Mouse (Mus musculus) layer of hippocampus, adult 11-12 months (tissue): ENCODE data around the gene Bhlhe40.
A peak's percentile ranks its signal among the peaks of the same experiment; 100 is the strongest.

ENCODE experiments used
- DNase-seq: peaks from one replicate; pipeline ENCODE4 v3.0.0; 2022; ENCODE audit warnings: low spot score

Gene Bhlhe40

DNA sequence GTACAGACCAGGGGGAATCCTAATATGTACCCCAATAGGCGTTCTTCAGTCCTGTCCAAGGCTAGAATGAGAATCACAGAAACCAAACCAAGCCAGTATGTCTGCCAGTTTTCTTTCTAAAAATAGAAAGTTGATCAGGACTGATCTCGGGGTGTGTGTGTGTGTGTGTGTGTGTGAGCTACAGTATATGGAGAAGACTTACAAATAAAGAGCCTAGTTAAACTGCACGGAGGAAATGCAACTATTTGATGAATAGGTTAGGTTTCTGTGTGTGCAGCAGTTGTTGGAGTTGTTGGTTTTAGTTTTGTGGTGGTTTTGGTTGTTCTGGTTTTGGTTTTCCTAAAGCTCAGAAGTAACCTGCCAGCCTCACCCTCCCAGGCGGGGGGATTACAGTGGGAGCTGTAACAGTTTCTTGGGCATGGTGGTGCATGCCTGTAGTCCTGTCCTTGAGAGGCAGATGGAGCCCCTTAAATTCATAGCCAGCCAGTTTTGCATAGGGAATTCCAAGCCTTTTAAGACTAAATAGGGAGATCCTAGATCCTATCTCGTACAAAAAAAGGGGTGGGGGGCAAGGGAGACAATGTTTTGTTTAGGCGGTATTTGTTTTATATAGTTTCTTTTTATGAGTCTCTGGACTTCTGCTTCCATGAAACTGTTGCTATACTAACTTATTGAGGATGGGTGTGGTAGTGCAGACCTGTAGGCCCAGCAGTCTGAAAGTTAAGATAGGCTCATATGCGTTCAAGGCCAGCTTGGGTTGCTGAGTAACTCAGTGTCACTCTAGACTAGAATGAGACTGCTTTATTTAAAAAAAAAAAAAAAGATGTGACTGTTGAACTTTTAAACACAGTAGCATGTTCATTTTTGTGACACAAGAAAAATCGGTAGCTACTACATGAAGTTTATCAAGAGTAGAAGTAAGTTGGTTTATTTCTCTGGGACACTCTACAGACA is 3.1 kb downstream of the Bhlhe40 start:
- no peak for DNase-seq

DNA sequence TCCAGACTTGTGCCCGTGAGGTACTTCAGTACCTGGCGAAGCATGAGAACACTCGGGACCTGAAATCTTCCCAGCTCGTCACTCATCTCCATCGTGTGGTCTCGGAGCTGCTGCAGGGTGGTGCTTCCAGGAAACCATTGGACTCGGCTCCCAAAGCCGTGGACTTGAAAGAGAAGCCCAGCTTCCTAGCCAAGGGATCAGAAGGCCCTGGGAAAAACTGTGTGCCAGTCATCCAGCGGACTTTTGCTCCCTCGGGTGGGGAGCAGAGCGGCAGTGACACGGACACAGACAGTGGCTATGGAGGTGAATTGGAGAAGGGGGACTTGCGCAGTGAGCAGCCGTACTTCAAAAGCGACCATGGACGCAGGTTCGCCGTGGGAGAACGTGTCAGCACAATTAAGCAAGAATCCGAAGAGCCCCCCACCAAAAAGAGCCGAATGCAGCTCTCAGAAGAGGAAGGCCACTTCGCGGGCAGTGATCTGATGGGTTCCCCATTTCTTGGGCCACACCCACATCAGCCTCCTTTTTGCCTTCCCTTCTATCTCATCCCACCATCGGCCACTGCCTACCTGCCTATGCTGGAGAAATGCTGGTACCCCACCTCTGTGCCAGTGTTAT is 4.2 kb downstream of the Bhlhe40 start:
- peak; percentile 11 for DNase-seq

DNA sequence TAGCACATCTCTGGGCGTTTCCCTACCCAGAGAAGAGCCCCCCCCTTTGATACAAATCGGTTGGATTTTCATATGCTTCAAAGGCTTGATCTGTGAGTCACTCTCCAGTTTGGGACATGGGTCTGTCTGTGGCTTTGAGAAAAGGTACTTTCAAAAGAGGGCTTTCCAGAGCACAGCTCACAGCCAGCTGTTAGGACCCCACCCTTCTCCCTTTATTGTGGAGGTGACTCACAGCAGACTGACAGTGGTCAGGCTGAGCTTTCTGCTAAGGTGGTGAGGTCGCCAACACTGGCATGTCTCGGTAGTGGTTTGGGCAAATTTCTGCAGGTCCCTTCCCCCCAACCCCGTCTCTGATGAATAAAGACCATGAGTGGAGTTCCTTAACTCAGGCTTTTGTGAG is 5.2 kb downstream of the Bhlhe40 start:
- DNase-seq = no peak

DNA sequence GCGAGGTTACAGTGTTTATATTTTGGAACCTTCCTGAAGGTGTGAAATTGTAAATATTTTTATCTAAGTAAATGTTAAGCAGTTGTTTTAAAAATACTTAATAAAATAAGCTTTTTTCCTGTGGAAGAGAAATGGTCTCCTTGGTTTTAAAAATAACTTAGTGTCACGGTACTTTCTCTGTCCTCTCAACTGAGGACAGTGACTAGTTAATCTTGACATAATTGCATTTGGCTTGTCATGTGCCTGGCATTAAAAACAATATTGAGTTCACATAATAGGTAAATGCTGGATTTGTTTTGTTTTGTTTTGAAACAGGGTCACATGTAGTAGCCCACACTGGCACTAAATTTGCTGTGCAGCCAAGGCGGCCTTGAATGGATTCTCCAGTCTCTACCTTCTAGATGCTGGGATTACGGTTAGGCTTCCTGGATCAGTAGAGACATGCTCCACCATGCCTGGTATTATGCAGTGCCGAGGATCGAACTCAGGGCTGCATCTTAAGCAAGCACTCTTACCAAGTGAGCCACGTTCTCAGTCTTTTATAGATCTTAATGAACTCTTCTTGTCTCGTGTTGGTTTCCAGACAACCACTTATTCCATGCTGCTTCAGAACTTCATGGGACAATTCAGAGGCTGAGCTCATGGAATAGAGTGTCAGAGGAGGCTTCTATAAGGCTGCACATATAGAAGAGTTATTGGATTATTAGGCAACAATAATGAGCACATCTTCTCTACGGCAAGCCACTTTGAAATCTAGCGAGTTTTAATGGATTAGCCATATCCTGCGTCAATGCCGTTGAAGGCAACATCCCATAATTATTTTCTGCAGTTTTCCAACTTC is 6.4 kb downstream of the Bhlhe40 start:
- no peak for DNase-seq

DNA sequence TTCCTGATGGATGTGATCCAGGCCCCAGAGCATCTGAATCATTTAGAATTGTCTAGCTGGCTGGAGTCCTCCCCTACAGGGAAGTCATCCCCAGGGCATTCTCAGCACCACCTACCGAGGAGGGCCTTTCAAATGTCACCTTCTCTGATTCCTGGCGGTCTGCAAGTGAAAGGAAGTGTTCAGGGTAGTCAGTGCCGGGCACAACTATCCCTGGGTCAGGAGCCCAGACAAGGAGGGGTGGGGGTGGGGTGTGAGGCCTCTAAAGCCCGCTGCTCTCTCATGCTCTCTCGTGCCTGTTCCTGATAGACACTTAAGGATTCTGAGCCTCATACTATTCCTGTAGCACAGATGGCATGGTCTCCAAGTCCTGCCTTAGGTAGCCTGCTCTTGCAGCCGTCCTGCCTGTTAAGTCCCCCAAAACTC is 7.2 kb downstream of the Bhlhe40 start:
- DNase-seq = no peak

DNA sequence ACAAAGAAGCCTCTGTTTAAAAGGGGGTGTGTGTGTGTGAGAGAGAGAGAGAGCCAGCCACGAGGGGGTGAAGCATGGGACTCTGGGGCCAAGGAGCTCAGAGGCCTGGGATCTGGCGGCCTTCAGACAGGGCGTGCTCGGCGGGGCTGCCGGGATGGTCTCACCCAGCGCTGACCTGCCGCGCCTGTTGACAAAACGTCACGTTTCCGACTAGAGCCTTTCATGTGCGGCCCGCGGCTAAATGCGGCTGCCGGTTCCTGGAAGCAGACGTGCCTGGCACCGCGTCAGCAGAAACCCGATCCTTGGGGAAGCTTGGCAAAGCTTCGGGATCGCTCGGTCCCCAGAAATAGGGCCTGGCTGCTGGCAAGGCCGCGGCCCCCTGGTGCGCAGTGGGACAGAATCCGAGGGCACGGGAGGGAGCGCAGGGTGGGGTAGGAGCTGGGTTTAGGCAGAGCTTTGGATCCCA is 7.9 kb downstream of the Bhlhe40 start:
- peak; percentile 77 for DNase-seq

DNA sequence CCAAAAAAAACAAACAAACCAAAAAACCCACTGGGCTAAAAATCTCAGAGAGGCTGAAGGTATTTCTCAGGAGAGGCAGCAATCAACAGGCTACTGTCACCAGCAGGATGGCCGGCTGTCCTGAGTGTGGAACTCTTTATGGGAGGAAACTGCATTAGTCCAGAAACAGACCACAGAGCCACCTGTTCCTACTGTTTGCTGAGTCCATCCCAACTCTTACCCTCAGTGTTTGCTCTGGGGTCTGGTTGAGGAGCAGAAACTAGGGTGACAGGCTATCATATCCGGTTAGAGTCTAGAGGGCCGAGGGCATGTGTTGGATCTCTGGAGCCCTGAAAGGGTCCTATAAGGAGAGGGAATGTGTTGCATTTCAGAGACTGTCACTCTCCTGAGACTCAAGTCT is 9.8 kb downstream of the Bhlhe40 start:
- DNase-seq = no peak

DNA sequence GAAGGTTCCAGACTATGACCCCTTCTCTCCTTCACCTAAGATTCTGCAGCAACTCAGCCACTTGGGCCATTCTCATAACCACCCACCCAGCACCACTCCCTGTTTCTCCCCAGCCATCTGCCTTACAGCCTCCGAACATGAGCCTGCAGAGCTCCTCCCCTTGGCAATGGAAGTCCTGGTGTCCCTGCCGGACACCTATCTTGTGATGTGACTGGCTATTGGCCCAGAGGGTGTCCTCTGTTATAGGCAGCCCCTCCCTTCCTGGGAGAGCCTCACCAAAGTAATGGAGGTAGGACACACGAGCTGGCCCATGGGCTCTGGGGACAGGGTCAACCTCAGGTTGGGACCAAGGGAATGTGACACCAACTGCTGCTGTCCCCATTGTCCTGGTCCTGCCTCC is 10.4 kb downstream of the Bhlhe40 start:
- no peak for DNase-seq

DNA sequence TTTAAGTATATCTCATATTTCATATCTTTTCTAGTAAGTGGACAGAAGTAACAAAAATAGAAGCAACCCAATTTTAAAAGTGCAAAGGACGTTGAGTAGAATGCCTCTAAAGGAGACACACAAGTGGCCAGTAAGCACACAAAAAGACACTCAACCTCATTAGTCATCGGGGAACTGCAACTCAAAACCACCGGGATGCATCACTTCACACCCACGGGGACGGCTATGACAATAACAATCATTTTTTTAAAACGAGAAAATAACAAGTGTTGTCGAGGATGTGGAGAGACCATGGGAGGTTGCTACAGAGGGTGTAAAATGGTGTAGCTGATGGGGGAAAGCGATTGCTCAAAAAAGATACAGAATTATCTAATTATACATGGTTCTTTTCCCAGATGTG is 11.7 kb downstream of the Bhlhe40 start:
- no peak for DNase-seq

DNA sequence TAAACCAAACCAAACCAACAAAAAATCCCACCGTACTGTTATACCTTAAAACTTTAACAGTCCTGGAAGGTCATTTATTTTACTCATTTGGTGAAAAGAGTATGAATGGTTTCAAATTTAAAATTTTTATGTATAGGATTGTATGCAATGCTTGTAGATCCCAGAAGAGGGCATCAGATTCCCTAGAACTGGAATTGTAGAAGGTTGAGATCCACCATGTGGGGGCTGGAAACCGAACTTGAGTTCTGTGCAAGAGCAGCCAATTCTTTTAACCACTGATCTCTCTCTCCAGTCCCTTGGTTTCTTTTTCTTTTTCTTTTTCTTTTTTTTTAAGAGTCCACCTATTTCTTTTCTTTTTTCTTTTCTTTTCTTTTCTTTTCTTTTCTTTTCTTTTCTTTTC is 13.8 kb downstream of the Bhlhe40 start:
- DNase-seq = no peak

DNA sequence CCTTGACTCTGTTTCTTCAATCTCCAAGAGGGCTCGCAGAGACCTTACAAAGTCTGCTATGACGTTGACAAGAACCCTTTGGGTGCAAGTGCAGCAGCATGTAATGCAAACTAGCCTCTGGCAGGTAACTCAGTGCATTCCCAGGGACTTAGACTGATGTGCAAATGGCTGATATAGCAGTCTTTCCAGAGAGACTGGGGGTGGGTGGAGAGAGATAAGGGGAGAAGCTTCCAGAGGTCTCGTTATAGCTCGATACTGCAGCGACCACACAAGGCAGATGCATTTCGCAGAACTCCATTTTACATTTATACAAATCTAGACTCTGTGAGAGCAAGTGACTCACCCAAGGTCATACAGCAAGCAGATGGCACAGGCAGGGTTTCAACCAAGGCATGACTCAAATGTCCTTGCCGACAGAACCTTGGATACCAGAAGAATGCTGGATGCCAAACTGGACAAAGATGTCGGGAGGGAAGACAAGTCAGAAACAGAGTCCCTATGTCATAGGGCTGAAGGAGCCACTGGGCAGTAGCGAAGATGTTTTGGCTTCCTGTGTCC is 16.4 kb downstream of the Bhlhe40 start:
- no peak for DNase-seq

DNA sequence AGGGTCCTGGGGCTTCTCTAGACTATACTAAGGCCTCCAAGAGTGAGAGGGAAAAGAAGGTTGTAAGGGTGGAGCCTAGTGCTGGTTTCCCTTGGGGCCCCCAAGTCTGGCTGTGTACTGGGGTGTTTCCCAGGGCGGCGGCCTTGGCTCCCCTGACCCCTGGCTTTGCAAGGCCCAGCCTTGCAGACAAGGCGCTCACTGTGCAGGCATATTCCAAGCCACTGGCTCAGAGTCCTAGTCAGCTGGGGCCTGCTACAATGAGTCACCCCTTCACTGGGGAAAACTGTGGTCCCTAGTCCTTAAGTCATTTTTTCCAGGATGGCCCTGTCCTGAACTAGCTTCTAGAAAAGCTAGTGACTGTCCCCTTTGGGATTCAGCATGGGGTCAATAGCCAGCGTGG is 17.3 kb downstream of the Bhlhe40 start:
- DNase-seq = no peak

DNA sequence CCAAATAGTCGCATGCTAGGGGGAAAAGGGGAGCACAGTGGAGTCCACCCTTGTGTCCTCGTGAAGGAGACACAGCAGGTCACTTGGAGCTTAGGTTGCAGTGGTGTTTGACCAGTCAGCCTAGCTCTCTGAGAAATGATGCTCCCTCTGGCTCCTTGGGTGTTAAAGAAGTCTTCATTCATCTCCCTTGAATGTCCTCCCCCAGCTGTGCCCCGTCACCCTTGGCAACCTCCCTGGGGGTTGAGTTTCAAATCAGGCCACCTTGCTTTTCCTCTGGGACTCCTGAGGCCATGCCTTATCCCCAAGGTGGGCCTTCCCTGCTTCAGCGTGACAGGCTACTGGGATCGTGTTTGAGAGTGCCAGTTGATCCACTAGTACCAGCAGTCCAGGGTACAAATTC is 17.8 kb downstream of the Bhlhe40 start:
- DNase-seq = no peak

DNA sequence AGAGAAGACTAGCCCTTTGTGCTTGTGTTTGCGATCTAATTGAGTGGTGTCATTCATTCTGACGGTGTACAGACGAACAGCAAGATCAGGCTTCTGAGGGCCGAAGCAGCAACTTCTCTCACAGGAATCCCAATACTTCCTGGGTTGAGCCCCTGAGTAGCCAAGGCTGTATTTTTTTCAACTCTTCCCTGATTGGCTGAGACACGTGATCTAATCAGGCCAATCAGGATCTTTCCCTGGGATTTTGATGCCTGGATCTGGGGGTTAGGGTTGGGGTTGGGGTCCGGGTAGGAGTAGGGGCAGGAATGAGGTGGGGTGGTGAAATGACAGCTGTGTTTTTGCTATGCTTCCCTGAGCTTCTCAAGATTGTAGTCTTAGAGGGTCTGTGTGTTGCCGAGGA is 20.1 kb downstream of the Bhlhe40 start:
- DNase-seq = no peak

DNA sequence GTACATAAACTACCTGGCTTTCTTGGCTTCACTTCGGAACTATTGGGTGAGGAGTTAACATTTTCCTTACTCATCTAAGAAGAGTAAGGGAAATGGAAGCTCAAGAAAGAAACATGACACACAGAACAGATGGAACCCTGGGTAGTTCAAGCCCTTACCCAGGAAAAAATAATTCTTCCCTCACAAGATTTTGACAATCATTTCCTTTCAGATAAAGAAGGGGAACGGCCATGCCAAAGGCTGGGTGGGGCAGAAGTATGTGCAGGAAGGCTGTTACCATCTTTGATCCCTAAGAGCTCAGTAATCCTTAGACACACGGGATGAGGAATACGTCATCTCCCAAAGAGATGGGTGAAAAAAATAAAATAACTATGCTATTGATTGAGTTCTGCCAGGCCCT is 20.7 kb downstream of the Bhlhe40 start:
- no peak for DNase-seq

DNA sequence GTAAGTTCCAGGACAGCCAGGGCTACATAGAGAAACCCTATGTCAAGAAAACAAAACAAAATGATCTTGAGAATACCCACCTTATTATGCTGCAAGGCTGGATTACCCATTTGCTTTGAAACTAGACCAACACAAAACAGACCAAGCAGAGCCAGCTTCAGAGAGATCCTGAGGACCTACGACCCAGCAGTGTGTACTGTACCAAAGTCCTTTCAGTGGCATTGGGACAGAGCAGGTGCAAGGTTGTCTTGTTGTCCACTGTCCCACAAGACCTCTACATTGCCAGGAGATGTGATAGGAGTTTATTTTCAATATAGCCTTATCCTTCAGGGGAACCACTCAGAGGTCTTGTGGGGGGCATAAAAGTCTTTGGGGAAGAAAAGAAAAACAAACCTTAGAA is 22.7 kb downstream of the Bhlhe40 start:
- no peak for DNase-seq

DNA sequence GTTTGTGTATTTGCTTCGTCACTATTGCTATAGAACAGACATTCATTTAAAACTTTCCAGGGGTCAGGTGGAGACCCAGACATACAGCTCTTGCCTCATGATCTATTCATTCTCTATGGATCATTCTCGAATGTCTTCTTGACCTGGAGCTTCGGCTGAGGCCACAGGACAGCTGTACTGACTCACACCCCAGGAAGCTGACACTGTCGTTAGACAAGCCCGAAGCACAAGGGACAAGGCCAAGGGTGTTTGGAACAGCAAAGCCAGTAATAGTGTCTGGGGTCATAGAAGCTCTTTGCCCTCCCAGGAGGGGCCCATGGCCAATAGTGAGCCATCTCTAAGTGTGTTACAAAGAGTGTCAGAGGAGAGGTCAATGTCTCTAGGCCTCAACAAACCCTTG is 24.0 kb downstream of the Bhlhe40 start:
- DNase-seq = no peak

DNA sequence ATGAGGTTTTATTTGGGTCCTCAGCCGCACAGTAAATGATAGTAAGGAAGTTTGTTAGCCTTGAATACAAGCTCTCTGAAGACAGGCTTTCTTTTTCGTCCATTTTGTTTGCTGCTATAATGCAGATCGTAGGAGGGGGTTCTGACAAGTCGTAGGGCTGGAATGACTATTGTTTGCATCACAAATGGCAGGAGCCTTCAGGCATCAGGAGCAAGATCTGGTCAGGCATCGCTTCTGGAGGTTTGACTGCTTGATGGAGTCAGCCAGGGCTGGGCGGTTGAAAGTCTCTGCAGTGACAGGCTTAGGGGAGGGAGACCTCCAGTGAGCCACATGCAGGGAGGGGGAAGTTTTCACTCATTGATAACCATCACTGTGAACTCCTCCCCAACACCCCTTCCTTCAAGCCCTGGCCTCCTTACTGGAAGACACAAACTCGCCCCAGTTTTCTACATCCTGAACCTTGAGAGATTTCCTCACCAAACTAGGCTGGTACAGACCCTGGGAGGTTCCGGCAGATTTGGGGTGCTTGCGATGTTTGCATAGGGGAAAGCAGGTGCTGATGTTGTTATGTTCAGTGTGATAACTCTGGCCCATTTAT is 25.4 kb downstream of the Bhlhe40 start:
- DNase-seq = no peak

DNA sequence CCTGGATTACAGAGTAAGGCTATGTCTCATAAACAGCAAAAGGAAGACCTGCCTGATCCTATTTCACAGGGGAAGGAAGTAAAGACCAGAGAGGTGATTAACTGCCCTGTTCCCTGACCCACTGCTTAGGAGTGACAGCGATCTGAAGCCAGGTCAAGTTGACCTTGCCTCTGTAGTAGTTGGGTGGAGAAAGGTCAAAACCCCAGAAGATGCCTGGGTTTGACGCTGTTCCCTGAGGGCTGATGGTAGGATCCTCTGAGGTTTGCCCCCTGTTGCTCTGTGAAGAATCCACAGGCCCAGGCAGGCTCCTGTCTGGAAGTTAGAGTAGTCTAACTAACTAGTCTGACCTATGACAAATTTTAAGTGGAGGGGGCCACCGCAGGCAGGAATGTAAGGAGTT is 26.5 kb downstream of the Bhlhe40 start:
- no peak for DNase-seq

DNA sequence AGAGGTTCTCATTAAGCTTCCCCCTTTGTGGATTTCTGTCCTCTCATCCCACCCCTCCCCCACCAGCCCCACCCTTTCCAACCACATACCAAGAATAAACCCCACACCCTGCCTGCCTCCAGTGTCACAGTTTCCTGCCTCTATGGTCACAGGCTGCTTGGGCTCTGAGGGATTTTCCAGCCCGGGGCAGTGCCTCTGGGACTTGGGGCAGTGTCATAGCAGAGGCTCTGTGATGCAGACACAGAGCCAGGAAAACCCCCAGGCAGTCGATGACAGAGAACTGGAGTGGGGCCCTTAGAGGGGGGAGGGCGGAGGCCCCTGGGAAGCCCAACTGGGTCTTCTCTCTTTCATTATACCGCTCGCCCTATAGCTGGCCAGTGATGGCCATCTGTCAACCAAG is 27.9 kb downstream of the Bhlhe40 start:
- no peak for DNase-seq

DNA sequence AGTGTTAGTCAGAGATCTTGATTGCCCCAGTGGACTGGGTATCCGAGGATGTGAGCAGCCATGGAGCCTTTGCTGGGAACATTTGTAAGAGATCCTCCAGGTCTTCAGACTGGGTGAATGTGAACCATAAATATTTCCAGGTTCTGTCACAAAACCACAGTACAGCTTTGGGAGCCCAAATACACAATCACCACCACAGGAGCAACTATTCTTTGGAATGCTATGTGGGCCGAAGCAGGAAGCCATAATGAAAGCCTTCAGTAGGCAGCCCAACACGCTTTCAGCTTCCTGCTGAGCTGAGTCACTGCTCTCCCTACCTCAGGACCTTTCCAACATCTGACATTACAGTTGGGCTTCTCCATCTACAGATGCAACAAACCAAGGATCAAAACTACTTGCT is 32.6 kb downstream of the Bhlhe40 start:
- DNase-seq = no peak
